Mouse (Mus musculus) olfactory bulb, adult 2 months (tissue): ENCODE results near the gene Hoxd8. TPM values are rescaled to one million over a fixed set of nuclear protein-coding genes. Genes with fewer than 3 reads are reported as not detected.

Source experiments
- H3K27ac ChIP-seq: fragments of 200-500 bp; 2 replicates; pipeline ENCODE4 v1.5.1; 2012; ENCODE audit warnings: low read depth, low read length; ENCODE audit not compliant: insufficient read depth
- H3K4me1 ChIP-seq: fragments of 200-500 bp; 2 replicates; pipeline ENCODE4 v1.6.1; 2012; ENCODE audit warnings: low read length; ENCODE audit not compliant: control insufficient read depth, insufficient read depth
- H3K4me3 ChIP-seq: fragments of 200-500 bp; 2 replicates; pipeline ENCODE4 v1.5.1; 2012; ENCODE audit warnings: mild to moderate bottlenecking, low read depth, low read length, moderate library complexity; ENCODE audit not compliant: insufficient read depth
- CTCF ChIP-seq: fragments of 200-500 bp; IDR thresholded peaks from 2 replicates; pipeline ENCODE4 v1.5.1; 2012; ENCODE audit warnings: low read depth, mild to moderate bottlenecking, low read length, moderate library complexity; ENCODE audit not compliant: insufficient read depth
- POLR2A ChIP-seq: fragments of 200-500 bp; IDR thresholded peaks from 2 replicates; pipeline ENCODE4 v1.6.1; 2012; ENCODE audit warnings: mild to moderate bottlenecking, low read depth, low read length, moderate library complexity; ENCODE audit not compliant: insufficient read depth
- WGBS: fragments of 180-500 bp; shearing (Covaris S2); methylation state at CpG from one replicate; pipeline ENCODE4 v1.1.7; 2018; 5-methylcytosine and 5-hydroxymethylcytosine counted together
- polyA plus RNA-seq: library from polyadenylated mRNA; stranded (reverse); fragments of >200 nt; gene quantifications from 2 replicates; pipeline ENCODE4 v1.2.4, GENCODE M21; 2012; ENCODE audit warnings: low replicate concordance; ENCODE audit not compliant: missing spikeins, insufficient read depth, insufficient read length

Hoxd8 gene
- polyA plus RNA-seq, 1 experiment: not detected

DNA sequence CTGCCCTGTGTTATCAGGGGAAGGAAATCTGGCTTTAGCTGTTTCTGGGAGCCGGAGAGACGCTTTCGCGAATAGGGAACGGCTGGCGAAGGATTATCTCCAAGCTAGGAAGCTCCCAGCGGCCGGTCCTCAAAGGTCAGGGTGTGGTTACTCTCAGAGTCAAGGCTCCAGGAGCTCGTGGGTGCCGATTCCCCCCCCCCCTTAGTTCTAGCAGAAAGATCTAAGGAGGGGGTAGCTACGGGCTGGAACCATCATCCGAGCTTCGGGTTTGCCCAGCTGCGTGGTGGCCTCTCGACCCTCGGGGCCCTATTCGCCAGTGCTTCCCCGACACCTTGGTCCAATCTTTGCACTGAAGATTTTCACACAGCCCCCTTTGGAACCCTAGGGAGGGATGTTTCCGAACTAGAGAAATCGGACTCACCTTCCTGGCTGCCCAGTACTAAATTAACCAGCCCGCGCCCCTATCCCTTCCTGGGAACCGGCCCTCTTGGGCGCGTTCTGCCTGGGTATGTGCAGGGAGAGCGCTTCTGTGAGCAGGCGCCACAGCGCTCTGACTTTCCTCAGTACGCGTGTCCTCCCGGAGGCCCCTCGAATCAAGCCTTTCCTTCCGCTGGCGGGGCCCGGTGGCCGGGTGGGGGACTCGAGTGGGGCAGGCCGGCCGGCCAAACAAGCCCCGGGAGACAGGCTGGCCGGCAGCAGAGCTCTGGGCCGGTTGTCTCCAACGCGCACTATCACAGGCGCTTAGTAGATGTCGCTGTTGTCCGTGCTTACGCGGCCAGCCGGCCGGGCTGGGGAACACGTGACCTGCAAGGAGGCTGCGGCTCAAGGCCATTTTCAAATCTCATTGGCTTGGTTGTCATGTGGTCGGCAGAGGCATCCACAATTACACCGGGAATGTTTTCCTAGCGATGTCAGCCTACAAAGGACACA is 13.1 kb upstream of the Hoxd8 start, which contains the start of gene Hoxd10:
Gene Hoxd10, plus strand, starts transcription at position 903 of the 930 bp plus-strand sequence.
- WGBS: 4% methylated on average over 56 of the region's 56 CpGs
- Histone ChIP-seq H3K4me1 (no peaks in the 10 kb centered on the region), H3K4me3 (no peak within 1 kb of the TSS), H3K27ac (no peak within 1 kb of the TSS)
- TF ChIP-seq CTCF (no peak), POLR2A (no peak)

- H3K27ac ChIP-seq: no peak overlapping the region
- WGBS: 4% methylated on average over 35 of the region's 35 CpGs
- no peaks in the 10 kb centered on the region for H3K4me1 ChIP-seq
- H3K4me3 ChIP-seq: no peak overlapping the region
- TF ChIP-seq CTCF (no peak), POLR2A (no peak)
Observed at GRCm38 (mm10) chr2:74691995-74692807, 12.2 kb upstream of the Hoxd8 start.

DNA sequence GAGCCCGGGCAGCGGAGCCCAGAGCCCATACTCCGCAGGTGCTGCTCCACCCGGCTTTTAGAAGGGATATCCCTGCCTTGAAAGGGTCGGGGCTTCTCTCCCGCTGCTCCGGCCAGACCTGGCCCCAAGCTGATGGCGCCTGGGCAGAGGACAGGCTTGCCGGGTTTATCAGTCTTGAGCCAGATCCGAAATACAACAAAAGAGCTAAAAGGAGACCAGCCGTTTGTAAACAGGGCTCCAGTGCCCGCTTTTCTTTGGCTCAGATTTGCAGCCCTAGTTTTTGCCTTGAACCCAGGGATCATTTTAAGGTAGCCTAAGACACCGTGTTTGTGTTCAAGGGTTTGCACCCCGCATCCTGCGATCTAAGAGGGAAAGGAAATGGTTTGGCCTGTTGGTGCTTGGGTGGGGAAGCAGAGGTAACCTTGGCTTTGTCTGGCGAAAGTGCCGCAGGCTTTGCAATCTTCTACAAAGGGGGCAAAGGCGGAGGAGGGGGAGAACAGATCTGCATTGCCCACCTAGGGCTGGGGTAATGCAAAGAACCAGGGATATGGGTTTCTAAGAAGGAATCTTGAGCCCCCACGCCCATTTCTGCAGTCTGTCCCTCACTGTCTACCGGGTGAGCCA is 11.5 kb upstream of the Hoxd8 start:
- Histone ChIP-seq H3K4me3 (no peak overlapping the region), H3K4me1 (peaks cover 1% of the 10 kb centered on the region; the same call in 1 of the 2 replicates), H3K27ac (no peak overlapping the region)
- TF ChIP-seq POLR2A (no peak), CTCF (no peak)
- WGBS: 2% methylated on average over 20 of the region's 20 CpGs

DNA sequence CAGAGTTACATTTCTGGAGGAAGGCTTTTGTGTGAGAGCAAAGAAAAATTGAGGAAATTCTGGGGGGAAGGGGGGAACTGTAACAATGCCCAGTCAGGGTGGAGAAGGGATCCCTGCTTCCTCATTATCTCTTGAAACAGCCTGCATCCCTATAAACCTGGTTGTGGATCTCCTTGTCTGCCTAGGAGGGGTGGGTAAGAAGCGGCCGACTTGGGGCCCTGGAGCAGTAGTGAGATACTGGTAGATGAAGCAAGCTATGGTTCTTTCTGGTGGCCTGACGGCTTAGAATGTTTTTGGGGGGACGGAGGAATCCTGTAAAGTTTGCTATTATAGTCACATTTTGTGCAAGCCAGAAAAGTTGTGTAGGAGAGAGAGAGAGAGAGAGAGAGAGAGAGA is 11.0 kb upstream of the Hoxd8 start:
- Histone ChIP-seq H3K4me3 (no peak overlapping the region), H3K27ac (no peak overlapping the region), H3K4me1 (peaks cover 4% of the 10 kb centered on the region; the same call in 1 of the 2 replicates)
- 8% methylated on average over 4 of the region's 4 CpGs for WGBS
- TF ChIP-seq POLR2A (no peak), CTCF (no peak)

- TF ChIP-seq POLR2A (no peak), CTCF (no peak)
- Histone ChIP-seq H3K4me1 (peaks cover 4% of the 10 kb centered on the region; the same call in 1 of the 2 replicates), H3K4me3 (no peak overlapping the region), H3K27ac (no peak overlapping the region)
- 3% methylated on average over 16 of the region's 16 CpGs for WGBS
Observed at GRCm38 (mm10) chr2:74694066-74694465, 10.3 kb upstream of the Hoxd8 start.

- Histone ChIP-seq H3K4me3 (no peak overlapping the region), H3K4me1 (peaks cover 4% of the 10 kb centered on the region; the same call in 1 of the 2 replicates), H3K27ac (no peak overlapping the region)
- TF ChIP-seq CTCF: no peak
- 4% methylated on average over 1 of the region's 1 CpGs for WGBS
Observed at GRCm38 (mm10) chr2:74695383-74695782, 9.0 kb upstream of the Hoxd8 start.

DNA sequence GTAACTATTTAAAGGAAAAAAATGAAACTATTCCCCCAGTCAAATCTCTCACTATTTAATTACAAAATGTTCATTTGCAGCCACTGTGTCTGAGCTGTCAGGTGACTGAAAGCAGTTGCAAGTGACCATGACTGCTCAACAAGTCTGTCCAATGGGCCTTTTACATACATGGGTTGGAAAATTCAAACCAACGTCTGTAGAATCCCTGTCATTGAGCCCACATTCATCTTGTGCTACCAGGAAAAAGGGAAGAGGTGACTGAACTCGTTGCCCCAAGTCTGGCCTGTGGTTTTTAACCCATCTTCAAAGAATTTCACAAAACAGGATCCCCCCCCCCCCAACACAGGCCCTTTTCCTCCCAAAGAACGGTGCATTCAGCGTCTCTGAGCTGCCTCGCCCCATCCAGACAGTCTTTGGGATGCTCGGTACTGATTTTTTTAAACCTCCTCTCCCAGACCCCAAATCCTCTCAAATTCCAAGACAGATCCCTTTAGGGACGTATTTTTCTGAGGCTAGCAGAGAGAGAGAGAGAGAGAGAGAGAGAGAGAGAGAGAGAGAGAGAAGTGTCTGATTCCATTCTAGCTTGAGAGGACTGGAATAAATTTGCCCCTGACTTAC is 8.5 kb upstream of the Hoxd8 start:
- 6% methylated on average over 7 of the region's 7 CpGs for WGBS
- TF ChIP-seq POLR2A (no peak), CTCF (no peak)
- Histone ChIP-seq H3K27ac (no peak overlapping the region), H3K4me1 (peaks cover 4% of the 10 kb centered on the region; the same call in 1 of the 2 replicates), H3K4me3 (no peak overlapping the region)

- H3K4me1 ChIP-seq: peaks cover 4% of the 10 kb centered on the region; the same call in 1 of the 2 replicates
- no peak overlapping the region for H3K4me3 ChIP-seq
- no peak overlapping the region for H3K27ac ChIP-seq
- WGBS: 4% methylated on average over 34 of the region's 34 CpGs
- no peak for TF ChIP-seq POLR2A
- no peak for TF ChIP-seq CTCF
Observed at GRCm38 (mm10) chr2:74696442-74697335, 7.7 kb upstream of the Hoxd8 start.
